Mouse (Mus musculus) retina, postnatal 1 day (tissue): ENCODE results near the gene Ifna9.
"Not testable (repeated sequence)": the region's sequence is repeated elsewhere in the genome, so short reads cannot be mapped to it uniquely, and the experiment has no call there.

ENCODE experiments used
- DNase-seq: peaks from one replicate; pipeline ENCODE4 v3.0.0-alpha.2; 2012

Ifna9 gene

DNA sequence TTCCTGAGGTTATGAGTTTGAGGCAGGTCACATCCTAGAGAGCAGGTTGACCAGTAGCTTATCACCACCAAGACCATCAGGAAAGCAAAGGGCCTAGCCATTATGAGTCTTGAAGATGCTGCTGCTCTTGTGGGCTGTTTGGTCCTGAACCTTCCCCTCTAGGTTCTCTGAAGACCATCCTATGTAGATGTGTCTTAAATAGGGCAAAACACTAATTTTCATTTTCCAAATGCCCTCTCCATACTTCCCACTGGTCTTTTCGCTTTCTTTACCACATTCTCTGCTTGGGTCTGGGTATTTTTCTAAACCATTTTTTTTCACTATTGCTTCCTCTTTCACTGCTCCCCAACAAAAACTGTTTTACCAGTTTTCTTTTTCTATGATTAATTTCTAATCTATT lies at the start of gene Ifna9:
Gene Ifna9, minus strand, starts transcription at position 101 of the 400 bp plus-strand sequence.
- no peak for DNase-seq

DNA sequence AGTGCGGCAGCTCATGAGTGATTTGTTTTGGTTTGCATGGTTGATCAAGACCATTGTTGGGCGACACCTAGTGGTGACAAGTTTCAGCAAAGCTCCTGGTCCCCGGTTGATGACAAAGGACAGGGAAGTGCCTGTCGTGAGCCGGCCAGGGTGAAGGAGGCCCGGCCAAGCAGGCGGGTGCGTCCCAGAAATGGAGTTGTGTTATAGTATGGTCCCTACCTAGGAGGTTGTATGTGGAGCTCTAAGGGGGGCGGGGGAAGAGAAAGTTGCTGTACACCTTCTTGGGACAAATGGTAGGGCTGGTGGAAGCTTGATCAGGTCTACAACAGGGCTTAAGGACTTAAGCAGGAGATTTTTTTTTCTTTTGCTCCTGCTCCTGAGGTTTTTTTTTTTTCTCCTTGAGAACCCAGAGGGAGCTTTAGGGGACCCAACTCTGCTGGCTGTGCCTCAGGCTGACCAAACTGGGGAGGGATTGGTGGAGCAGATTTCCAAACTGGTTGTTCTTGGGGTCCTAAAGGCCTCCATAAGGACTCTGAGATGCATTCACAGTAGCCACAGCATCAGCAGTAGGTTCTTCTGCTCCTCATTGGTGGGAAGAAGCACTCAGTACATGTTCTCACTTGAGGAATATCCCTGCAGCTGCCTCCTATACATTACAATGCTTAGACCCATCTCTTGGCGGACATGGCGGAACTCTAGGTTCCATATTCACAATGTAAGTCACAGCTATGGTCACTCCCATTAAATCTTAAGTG lies 49.1 kb upstream of the Ifna9 start:
- DNase-seq = peak; percentile 94

DNA sequence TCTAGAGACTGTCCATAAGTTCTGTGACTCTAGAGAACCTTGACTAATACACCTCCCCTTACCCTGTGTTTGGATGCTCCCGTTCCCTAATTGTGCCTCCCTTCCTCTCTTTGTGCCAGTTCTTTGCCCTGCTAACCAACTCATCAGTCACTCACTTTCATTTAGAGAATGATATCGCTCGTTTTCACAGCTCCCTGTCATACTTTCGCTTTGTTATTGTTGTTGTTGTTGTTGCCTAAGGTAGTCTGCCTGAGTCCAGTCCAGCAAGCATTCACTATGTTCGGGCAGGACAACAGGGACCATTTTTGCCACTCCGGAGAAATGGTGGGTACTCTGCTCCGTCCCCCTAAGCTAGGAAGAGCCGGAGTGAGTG lies 48.5 kb upstream of the Ifna9 start:
- no peak for DNase-seq

DNA sequence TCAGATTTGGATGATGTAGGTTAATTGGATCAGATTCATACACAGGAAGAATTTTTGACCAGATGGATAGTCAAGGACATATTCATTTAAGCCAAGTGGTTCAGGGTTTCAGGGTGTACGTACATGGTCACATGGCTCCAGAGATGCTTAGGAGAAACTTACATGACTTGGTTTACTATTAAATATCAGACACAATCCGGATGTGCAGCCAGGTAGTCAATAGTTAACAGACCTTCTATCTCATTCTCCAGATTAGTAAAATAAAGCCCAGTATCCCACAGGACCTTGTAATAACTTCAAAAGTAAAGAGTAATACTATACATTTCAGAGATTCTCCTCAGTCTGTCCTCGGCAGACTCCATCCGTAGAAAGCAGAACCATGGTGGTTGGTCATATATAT lies 42.1 kb upstream of the Ifna9 start, which contains the start of gene C87499:
Gene C87499, minus strand, starts transcription at position 101 of the 400 bp plus-strand sequence.
- no peak for DNase-seq

DNA sequence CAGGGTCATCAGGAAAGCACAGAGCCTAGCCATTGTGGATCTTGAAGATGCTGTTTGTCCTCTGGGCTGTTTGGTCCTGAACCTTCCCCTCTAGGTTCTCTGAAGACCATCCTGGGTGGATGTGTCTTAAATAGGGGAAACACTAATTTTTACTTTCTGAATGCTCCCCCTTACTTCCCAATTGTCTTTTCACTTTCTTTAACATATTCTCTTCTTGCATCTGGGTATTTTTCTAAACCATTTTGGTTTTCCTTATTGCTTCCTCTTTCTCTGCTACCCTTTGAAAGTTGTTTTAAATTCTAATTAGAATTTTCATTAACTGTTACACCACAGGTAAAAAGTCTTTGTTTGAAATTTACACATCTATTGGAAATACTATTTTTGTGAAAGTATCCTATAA lies 11.1 kb upstream of the Ifna9 start, which contains the start of gene Ifna12:
Gene Ifna12, minus strand, starts transcription at position 101 of the 400 bp plus-strand sequence.
- DNase-seq = no peak

DNA sequence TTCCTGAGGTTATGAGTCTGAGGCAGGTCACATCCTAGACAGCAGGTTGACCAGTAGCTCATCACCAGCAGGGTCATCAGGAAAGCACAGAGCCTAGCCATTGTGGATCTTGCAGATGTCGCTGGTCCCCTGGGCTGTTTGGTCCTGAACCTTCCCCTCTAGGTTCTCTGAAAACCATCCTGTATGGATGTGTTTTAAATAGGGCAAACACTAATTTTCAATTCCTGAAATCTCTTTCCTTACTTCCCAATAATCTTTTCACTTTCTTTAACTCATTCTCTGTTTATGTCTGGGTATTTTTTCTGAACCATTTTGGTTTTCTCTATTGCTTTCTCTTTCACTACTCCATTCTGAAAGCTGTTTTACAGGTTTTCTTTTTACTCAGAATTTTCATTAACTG lies 20.5 kb downstream of the Ifna9 start, which contains the start of gene Ifna14:
Gene Ifna14, minus strand, starts transcription at position 101 of the 400 bp plus-strand sequence.
- no peak for DNase-seq

DNA sequence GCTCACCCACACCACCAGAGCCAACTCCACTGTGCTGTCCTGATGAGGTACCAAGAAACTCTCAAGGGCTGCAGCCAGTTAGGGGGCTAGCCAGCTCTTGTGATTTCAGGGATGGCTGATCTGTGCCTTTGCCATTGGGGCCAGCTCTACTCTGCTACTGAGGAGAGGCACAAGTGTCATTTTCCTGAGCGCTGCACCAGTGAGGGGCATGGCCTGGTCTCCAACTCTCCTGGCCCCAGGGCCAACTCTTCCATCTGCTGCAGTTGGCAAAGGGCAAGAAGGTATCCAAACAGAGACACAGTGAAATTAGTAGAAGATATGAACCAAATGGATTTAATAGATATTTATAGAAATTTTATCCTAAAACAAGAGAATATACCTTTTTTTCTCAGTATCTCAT lies 30.4 kb downstream of the Ifna9 start:
- no peak for DNase-seq

DNA sequence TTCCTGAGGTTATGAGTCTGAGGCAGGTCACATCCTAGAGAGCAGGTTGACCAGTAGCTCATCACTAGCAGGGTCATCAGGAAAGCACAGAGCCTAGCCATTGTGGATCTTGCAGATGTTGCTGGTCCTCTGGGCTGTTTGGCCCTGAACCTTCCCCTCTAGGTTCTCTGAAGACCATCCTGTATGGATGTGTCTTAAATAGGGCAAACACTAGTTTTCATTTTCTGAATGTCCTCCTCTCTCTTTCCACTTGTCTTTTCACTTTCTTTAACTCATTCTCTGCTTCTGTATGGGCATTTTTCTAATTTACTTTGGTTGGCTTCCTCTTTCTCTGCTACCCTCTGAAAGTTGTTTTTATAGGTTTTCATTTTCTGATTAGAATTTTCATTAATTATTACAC lies 34.0 kb downstream of the Ifna9 start, which contains the start of gene Ifna15:
Gene Ifna15, minus strand, starts transcription at position 101 of the 400 bp plus-strand sequence.
- DNase-seq = not testable (repeated sequence)

DNA sequence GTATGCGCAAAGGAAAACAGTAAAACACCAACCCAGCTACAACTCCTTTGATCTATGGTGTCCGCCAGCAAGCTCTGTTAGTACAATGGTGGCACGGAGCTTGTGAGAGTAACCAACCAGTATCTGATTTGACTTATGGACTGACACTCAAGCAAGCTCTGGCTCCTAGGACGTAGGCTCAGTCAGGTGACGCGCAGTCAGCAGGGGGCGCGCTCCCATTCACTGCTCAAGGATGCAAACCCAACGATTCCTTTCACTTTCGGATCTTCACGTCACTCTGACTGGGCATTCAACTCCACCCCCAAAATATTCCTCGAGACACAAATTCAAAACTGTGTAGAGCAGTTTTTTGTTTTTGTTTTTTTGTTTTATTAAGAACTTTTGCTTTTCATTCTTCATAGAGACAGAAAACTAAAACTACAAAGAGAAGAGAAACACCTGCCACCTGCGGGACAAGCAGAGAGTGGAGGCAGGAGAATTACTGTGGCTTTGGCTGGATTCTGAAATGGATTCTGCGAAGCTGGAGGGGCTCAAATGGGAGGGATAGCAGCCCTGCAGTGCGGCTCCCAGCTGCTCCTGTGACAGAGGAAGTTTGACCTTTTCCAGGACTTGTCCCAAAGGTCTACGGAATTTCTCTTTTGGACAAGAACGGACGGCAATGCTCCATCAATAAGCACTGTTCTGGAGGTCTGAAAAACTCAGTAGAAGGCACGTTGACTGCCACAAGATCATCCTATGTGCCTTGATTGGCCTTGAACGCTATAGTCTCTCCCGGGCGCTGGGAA lies 41.8 kb downstream of the Ifna9 start:
- peak; percentile 85 for DNase-seq

DNA sequence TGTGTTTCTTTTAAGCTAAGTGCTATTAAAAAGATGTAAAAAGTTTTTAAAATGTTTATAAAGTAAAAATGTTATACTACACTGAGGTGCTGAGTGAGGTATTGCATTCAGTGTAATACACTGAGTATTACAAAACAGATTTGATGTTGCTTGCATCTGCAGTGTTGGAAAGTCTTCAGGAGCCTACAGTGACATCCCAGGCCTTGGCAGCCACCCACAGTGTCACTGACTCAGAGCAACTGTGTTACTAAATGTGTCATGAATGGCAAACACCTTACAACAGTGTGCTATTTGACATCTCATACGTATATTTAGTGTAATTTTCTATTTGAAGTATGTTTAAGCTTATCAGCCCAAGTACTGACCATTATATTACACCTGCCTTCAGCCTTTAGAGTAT lies 44.2 kb downstream of the Ifna9 start:
- DNase-seq = no peak

DNA sequence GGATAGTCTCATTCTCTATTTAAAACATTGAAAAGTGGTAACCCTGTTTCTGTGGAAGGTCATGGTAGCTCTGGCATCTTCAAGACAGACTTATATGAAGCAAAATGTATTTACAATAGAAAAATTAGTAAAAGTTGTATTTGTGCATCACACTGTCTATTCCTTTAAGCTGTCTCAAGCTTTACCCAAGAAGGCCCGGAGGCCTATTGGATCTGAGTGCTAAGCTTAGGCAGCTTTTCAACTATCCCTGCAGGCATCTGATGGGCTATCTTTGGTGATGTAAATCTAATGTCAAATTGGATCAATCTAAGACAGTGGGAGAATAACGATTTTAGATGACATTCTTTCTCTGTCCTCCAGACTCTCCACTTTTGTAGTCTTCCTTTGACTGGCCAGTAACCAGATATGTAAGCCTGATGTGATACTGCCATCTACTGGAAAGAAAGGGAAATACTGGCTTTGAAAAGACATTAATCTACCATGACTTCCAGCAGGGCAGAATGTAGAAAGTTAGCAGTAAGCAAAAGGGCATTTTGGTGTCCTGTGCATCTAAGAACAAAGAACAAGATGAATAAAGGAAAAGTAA lies 48.4 kb downstream of the Ifna9 start:
- DNase-seq = peak; percentile 82
